Mouse (Mus musculus) limb, embryonic 11.5 days (tissue): ENCODE data around the gene Gba2. TPM values are rescaled to one million over a fixed set of nuclear protein-coding genes. Genes with fewer than 3 reads are reported as not detected.

Experiments
- ATAC-seq: fragments of 200-750 bp; cut with Nextera tagmentation; 2 replicates; pipeline ENCODE4 v1.8.0; 2017; ENCODE audit warnings: low read depth; ENCODE audit not compliant: insufficient number of reproducible peaks, low FRiP score, low TSS enrichment
- DNase-seq: peaks from one replicate; pipeline ENCODE4 v3.0.0-alpha.2; 2015; ENCODE audit warnings: low spot score
- H3K27ac ChIP-seq: fragments of 300-500 bp; sonication (generic); replicated peaks from 2 replicates; pipeline ENCODE4 v1.5.1; 2014; ENCODE audit warnings: low read depth, mild to moderate bottlenecking, low read length
- H3K27me3 ChIP-seq: fragments of 300-500 bp; sonication (generic); 2 replicates; pipeline ENCODE4 v1.6.1; 2014; ENCODE audit warnings: mild to moderate bottlenecking, low read length, mixed read lengths; ENCODE audit not compliant: control insufficient read depth, insufficient read depth
- H3K36me3 ChIP-seq: fragments of 300-500 bp; sonication (generic); 2 replicates; pipeline ENCODE4 v1.6.1; 2014; ENCODE audit warnings: mild to moderate bottlenecking, low read length, moderate library complexity, mixed read lengths; ENCODE audit not compliant: control insufficient read depth, insufficient read depth
- H3K4me1 ChIP-seq: fragments of 300-500 bp; sonication (generic); 2 replicates; pipeline ENCODE4 v1.6.1; 2014; ENCODE audit warnings: low read length, mixed read lengths; ENCODE audit not compliant: control insufficient read depth, insufficient read depth
- H3K4me2 ChIP-seq: fragments of 300-500 bp; sonication (generic); 2 replicates; pipeline ENCODE4 v1.6.1; 2014; ENCODE audit warnings: low read depth, mild to moderate bottlenecking, moderate library complexity; ENCODE audit not compliant: severe bottlenecking
- H3K4me3 ChIP-seq: fragments of 300-500 bp; sonication (generic); 2 replicates; pipeline ENCODE4 v1.5.1; 2014; ENCODE audit warnings: low read depth, low read length
- H3K9ac ChIP-seq: fragments of 300-500 bp; sonication (generic); 2 replicates; pipeline ENCODE4 v1.6.1; 2014; ENCODE audit warnings: mild to moderate bottlenecking, low read length
- H3K9me3 ChIP-seq: fragments of 300-500 bp; sonication (generic); 2 replicates; pipeline ENCODE4 v1.6.1; 2016; ENCODE audit warnings: low read length; ENCODE audit not compliant: control insufficient read depth
- WGBS: fragments of 180-500 bp; shearing (Covaris S2); extraction: QIAGEN DNeasy Blood & Tissue Kit; methylation state at CpG from one replicate; pipeline ENCODE4 v1.1.7; 2014; 5-methylcytosine and 5-hydroxymethylcytosine counted together
- polyA plus RNA-seq: library from polyadenylated mRNA; unstranded; fragments of >200 nt; fragmentation: Nextera tagmentation; extraction: Ambion mirVana; gene quantifications from 2 replicates; pipeline ENCODE4 v1.2.1, GENCODE M21; 2014

Gene Gba2
- polyA plus RNA-seq, 1 experiment from 2014 or later, result 20.7 TPM

GRCm38 (mm10) chr4:43585682-43586081 is 7.0 kb upstream of the Gba2 start:
- H3K4me3 ChIP-seq, result no peak overlapping the region
- WGBS, result 63% methylated on average over 10 of the region's 10 CpGs
- H3K9ac ChIP-seq, result no peak overlapping the region
- ATAC-seq (no peak), DNase-seq (no peak)
- H3K36me3 ChIP-seq, result peaks cover 16% of the 10 kb centered on the region
- no peak overlapping the region for H3K4me2 ChIP-seq
- no peaks in the 10 kb centered on the region for H3K9me3 ChIP-seq
- no peaks in the 10 kb centered on the region for H3K27me3 ChIP-seq
- no peak overlapping the region for H3K27ac ChIP-seq
- 0 out of 2 replicates have a peak, but pooled peaks cover 6% of the 10 kb centered on the region for H3K4me1 ChIP-seq

GRCm38 (mm10) chr4:43584444-43585416 is 6.1 kb upstream of the Gba2 start, which contains the start of gene Msmp:
Gene Msmp (minus strand): TSS chr4:43584494.
- H3K9ac ChIP-seq, result 0 out of 2 replicates have a peak within 1 kb of the TSS, but pooled peaks have one; percentile 12
- H3K4me3 ChIP-seq, result no peak within 1 kb of the TSS
- DNase-seq, result no peak
- H3K4me1 ChIP-seq, result peaks cover 10% of the 10 kb centered on the region; the same call in 1 of the 2 replicates
- H3K27me3 ChIP-seq, result no peaks in the 10 kb centered on the region
- ATAC-seq, result no peak
- no peaks in the 10 kb centered on the region for H3K9me3 ChIP-seq
- no peak within 1 kb of the TSS for H3K27ac ChIP-seq
- WGBS, result 66% methylated on average over 12 of the region's 12 CpGs
- peaks cover 18% of the 10 kb centered on the region for H3K36me3 ChIP-seq
- no peak within 1 kb of the TSS for H3K4me2 ChIP-seq

DNA sequence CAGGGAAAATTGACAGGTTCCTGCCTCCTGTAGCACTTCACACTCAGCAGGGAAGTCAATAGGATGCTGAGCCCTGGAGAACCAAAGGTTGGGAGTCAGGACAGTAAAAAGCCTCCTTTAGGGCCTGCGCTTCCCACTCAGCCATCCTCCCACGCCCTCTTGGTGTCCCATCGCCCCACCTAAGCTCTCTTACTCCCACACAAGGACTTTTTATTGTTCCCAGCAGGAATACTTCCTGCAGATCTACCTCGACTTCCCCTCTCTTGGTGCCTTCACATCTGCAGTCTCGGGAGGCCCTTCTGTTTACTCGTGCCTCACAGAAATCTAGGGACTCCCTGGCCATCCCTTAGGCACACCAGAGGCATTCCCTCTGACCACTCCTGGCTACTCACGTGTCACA is 4.7 kb upstream of the Gba2 start:
- Histone ChIP-seq H3K4me1 (peaks cover 14% of the 10 kb centered on the region; the same call in 1 of the 2 replicates), H3K4me3 (no peak overlapping the region), H3K9me3 (no peaks in the 10 kb centered on the region), H3K9ac (no peak overlapping the region), H3K27me3 (no peaks in the 10 kb centered on the region), H3K4me2 (no peak overlapping the region), H3K27ac (no peak overlapping the region), H3K36me3 (peaks cover 18% of the 10 kb centered on the region)
- WGBS, result 72% methylated on average over 7 of the region's 7 CpGs
- no peak for DNase-seq
- ATAC-seq, result no peak

GRCm38 (mm10) chr4:43582241-43582640 is 3.6 kb upstream of the Gba2 start:
- no peaks in the 10 kb centered on the region for H3K27me3 ChIP-seq
- no peaks in the 10 kb centered on the region for H3K9me3 ChIP-seq
- H3K9ac ChIP-seq, result no peak overlapping the region
- H3K4me2 ChIP-seq, result no peak overlapping the region
- DNase-seq (no peak), ATAC-seq (no peak)
- no peak overlapping the region for H3K4me3 ChIP-seq
- H3K27ac ChIP-seq, result no peak overlapping the region
- H3K4me1 ChIP-seq, result peaks cover 15% of the 10 kb centered on the region
- WGBS, result 92% methylated on average over 5 of the region's 5 CpGs
- H3K36me3 ChIP-seq, result peaks cover 18% of the 10 kb centered on the region

GRCm38 (mm10) chr4:43581381-43581780 is 2.7 kb upstream of the Gba2 start:
- Histone ChIP-seq H3K4me3 (no peak overlapping the region), H3K4me2 (no peak overlapping the region), H3K36me3 (peaks cover 18% of the 10 kb centered on the region), H3K27ac (no peak overlapping the region), H3K4me1 (peaks cover 21% of the 10 kb centered on the region), H3K9ac (no peak overlapping the region), H3K27me3 (no peaks in the 10 kb centered on the region), H3K9me3 (no peaks in the 10 kb centered on the region)
- 94% methylated on average over 12 of the region's 12 CpGs for WGBS
- ATAC-seq (no peak), DNase-seq (no peak)

GRCm38 (mm10) chr4:43580721-43581120 is 2.0 kb upstream of the Gba2 start:
- DNase-seq, result no peak
- Histone ChIP-seq H3K36me3 (peaks cover 18% of the 10 kb centered on the region), H3K4me3 (no peak overlapping the region), H3K4me2 (no peak overlapping the region), H3K9ac (no peak overlapping the region), H3K27me3 (no peaks in the 10 kb centered on the region), H3K27ac (no peak overlapping the region), H3K9me3 (no peaks in the 10 kb centered on the region), H3K4me1 (peaks cover 21% of the 10 kb centered on the region)
- WGBS, result 94% methylated on average over 5 of the region's 5 CpGs
- ATAC-seq, result no peak

- peak overlapping the region; percentile 87; the same call in 1 of the 2 replicates for H3K9ac ChIP-seq
- H3K36me3 ChIP-seq, result peaks cover 18% of the 10 kb centered on the region
- H3K4me3 ChIP-seq, result peak overlapping the region; percentile 80
- H3K4me2 ChIP-seq, result peak overlapping the region; percentile 79
- no peaks in the 10 kb centered on the region for H3K9me3 ChIP-seq
- ATAC-seq, result no peak
- 79% methylated on average over 6 of the region's 6 CpGs for WGBS
- no peaks in the 10 kb centered on the region for H3K27me3 ChIP-seq
- H3K27ac ChIP-seq, result no peak overlapping the region
- DNase-seq, result no peak
- H3K4me1 ChIP-seq, result peaks cover 21% of the 10 kb centered on the region
These were observed 1.1 kb upstream of the Gba2 start for GRCm38 (mm10) chr4:43579731-43580130.

DNA sequence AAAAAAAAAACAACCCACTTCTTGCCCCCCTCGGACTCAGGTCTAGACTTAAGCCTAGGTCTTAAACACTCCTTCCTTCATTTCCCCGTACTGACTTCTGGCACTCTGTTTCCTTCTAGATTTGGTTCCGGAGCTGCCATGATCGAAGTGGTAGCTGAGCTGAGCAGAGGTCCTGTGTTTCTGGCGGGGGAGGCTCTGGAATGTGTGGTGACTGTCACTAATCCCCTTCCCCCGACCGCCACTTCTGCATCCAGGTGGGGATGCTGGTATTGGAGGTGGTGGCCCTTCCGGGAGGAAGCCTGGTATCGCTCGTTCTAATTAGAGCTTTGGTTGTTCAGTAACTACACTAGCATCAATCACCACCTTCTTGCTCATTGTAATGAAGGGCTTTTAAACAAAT is 583 bp upstream of the Gba2 start:
- ATAC-seq (no peak), DNase-seq (no peak)
- Histone ChIP-seq H3K4me2 (peak overlapping the region; percentile 79), H3K4me1 (peaks cover 18% of the 10 kb centered on the region), H3K27ac (no peak overlapping the region), H3K36me3 (peaks cover 18% of the 10 kb centered on the region), H3K27me3 (no peaks in the 10 kb centered on the region), H3K4me3 (peak overlapping the region; percentile 80), H3K9me3 (no peaks in the 10 kb centered on the region), H3K9ac (peak overlapping the region; percentile 87)
- WGBS, result 10% methylated on average over 10 of the region's 10 CpGs
